Mouse (Mus musculus) heart, embryonic 12.5 days (tissue): ENCODE measurements around the gene Igsf3. TPM values are rescaled to one million over a fixed set of nuclear protein-coding genes. Genes with fewer than 3 reads are reported as not detected.

ENCODE experiments used
- ATAC-seq: fragments of 200-750 bp; cut with Nextera tagmentation; 2 replicates; pipeline ENCODE4 v1.8.0; 2017; ENCODE audit warnings: moderate TSS enrichment, moderate library complexity; ENCODE audit not compliant: insufficient number of reproducible peaks, low FRiP score
- H3K27ac ChIP-seq: fragments of 300-500 bp; sonication (generic); 2 replicates; pipeline ENCODE4 v1.5.1; 2016; ENCODE audit warnings: mild to moderate bottlenecking, moderate library complexity; ENCODE audit not compliant: poor library complexity, severe bottlenecking
- H3K27me3 ChIP-seq: fragments of 300-500 bp; sonication (generic); replicated peaks from 2 replicates; pipeline ENCODE4 v1.6.1; 2016; ENCODE audit warnings: mild to moderate bottlenecking, moderate library complexity
- H3K36me3 ChIP-seq: fragments of 300-500 bp; sonication (generic); 2 replicates; pipeline ENCODE4 v1.6.1; 2016; ENCODE audit warnings: mild to moderate bottlenecking, moderate library complexity
- H3K4me1 ChIP-seq: fragments of 300-500 bp; sonication (generic); replicated peaks from 2 replicates; pipeline ENCODE4 v1.6.1; 2016; ENCODE audit warnings: mild to moderate bottlenecking
- H3K4me2 ChIP-seq: fragments of 300-500 bp; sonication (generic); 2 replicates; pipeline ENCODE4 v1.6.1; 2016; ENCODE audit warnings: mild to moderate bottlenecking, moderate library complexity
- H3K4me3 ChIP-seq: fragments of 300-500 bp; sonication (generic); 2 replicates; pipeline ENCODE4 v1.5.1; 2016; ENCODE audit warnings: mild to moderate bottlenecking
- H3K9ac ChIP-seq: fragments of 300-500 bp; sonication (generic); 2 replicates; pipeline ENCODE4 v1.6.1; 2016; ENCODE audit warnings: mild to moderate bottlenecking, moderate library complexity
- H3K9me3 ChIP-seq: fragments of 300-500 bp; sonication (generic); replicated peaks from 2 replicates; pipeline ENCODE4 v1.6.1; 2016; ENCODE audit warnings: mild to moderate bottlenecking, moderate library complexity
- WGBS: fragments of 180-500 bp; shearing (Covaris S2); methylation state at CpG from one replicate; pipeline ENCODE4 v1.1.7; 2016; 5-methylcytosine and 5-hydroxymethylcytosine counted together
- polyA plus RNA-seq: library from polyadenylated mRNA; unstranded; fragments of >200 nt; fragmentation: Nextera tagmentation; extraction: Ambion mirVana; gene quantifications from 2 replicates; pipeline ENCODE4 v1.2.1, GENCODE M21; 2016

Gene Igsf3
- polyA plus RNA-seq, 1 experiment from 2014 or later = 46.8 TPM

DNA sequence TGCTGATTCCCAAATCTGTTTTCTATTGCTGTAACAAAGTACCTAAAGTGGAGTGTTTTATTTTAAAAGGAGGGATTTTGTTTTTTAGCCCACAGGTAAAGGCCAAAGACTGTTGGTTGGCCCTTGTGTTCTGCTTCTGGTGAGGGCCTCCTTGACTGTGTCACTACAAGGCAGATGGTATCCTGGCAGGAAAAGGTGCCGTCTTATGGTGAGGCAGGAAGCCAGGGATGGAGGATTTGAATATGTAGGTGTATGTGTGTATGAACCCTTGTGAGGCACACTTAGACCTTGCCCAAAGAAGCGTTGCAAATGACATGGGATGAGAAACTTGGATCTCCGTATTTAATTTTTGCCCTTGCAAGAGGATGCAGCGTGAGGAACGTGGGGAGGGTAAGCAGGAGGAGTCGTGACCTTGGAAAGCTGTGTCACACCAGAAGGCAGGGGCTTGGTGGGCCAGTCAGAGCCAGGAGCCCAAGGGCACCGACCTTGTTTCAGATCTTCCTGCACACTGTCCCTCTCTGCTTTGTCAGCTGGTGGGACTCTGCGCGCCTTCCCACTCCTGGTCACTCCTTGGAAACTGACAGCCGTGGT, 47.5 kb downstream of the Igsf3 start:
- H3K9ac ChIP-seq = no peak overlapping the region
- peaks cover 33% of the 10 kb centered on the region for H3K36me3 ChIP-seq
- no peak overlapping the region for H3K27ac ChIP-seq
- ATAC-seq = no peak
- peaks cover 26% of the 10 kb centered on the region for H3K4me1 ChIP-seq
- H3K4me2 ChIP-seq = no peak overlapping the region
- H3K9me3 ChIP-seq = no peaks in the 10 kb centered on the region
- no peak overlapping the region for H3K4me3 ChIP-seq
- H3K27me3 ChIP-seq = no peaks in the 10 kb centered on the region
- WGBS = 75% methylated on average over 10 of the region's 10 CpGs

- no peak overlapping the region for H3K4me2 ChIP-seq
- peak overlapping the region; percentile 79 for H3K27ac ChIP-seq
- peaks cover 61% of the 10 kb centered on the region for H3K36me3 ChIP-seq
- ATAC-seq = peak; percentile 80
- H3K4me3 ChIP-seq = no peak overlapping the region
- WGBS = 28% methylated on average over 8 of the region's 8 CpGs
- H3K27me3 ChIP-seq = no peaks in the 10 kb centered on the region
- peaks cover 46% of the 10 kb centered on the region for H3K4me1 ChIP-seq
- no peaks in the 10 kb centered on the region for H3K9me3 ChIP-seq
- no peak overlapping the region for H3K9ac ChIP-seq
Measured at GRCm38 (mm10) chr3:101429982-101430754, 53.3 kb downstream of the Igsf3 start.

DNA sequence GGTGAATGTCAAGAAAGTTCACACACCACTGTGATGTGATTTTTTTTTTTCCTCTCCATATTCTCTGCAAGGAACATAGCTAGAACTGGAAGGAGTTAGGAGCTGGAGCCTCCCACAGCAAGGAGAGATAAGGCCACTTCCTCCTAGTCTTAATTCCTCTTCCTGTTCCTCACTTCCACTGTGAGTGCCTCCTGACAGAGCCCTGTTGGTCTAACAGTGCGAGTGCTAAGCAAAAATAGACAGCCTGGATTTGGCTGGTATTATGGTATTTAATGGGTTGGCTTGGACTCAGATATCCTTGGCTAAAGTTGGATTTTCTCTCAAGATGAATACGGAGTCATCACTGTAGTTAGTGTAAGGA, 53.9 kb downstream of the Igsf3 start:
- Histone ChIP-seq H3K9me3 (no peaks in the 10 kb centered on the region), H3K27me3 (no peaks in the 10 kb centered on the region), H3K9ac (no peak overlapping the region), H3K27ac (peak overlapping the region; percentile 79), H3K4me2 (no peak overlapping the region; the same call in 1 of the 2 replicates), H3K4me1 (peaks cover 49% of the 10 kb centered on the region), H3K36me3 (peaks cover 61% of the 10 kb centered on the region), H3K4me3 (no peak overlapping the region)
- 46% methylated on average over 2 of the region's 2 CpGs for WGBS
- ATAC-seq = peak; percentile 75; the same call in 1 of the 2 replicates

GRCm38 (mm10) chr3:101435672-101436071, 58.8 kb downstream of the Igsf3 start:
- H3K4me1 ChIP-seq = peaks cover 62% of the 10 kb centered on the region
- WGBS = 50% methylated on average over 8 of the region's 8 CpGs

DNA sequence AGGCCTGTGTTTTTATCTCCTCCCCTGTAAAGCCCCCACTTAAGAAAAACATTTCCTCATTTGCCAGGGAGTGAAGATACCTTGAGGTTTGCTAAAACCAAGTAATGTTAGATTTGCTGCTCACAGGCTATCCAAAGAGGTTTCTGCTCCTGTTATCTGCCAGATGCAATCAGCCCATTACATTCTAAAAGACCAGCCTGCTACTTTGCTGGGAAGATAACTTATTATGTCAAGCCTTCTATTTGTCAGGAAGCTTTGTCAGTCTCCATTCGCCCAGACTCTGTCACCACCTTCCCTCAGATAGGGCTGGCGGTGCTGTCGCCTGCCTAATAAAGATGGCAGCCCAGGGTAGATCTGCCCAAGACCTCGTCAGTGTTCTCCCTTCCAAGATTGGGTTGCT, 59.6 kb downstream of the Igsf3 start:
- Histone ChIP-seq H3K4me1 (peaks cover 58% of the 10 kb centered on the region), H3K36me3 (peaks cover 63% of the 10 kb centered on the region), H3K4me3 (no peak overlapping the region), H3K9ac (no peak overlapping the region), H3K27ac (peak overlapping the region; percentile 44; the same call in 1 of the 2 replicates), H3K4me2 (no peak overlapping the region), H3K27me3 (no peaks in the 10 kb centered on the region), H3K9me3 (no peaks in the 10 kb centered on the region)
- 16% methylated on average over 4 of the region's 4 CpGs for WGBS
- no peak for ATAC-seq

More at GRCm38 (mm10) chr3:101435672-101436071, 58.8 kb downstream of the Igsf3 start:
- H3K4me3 ChIP-seq = no peak overlapping the region
- peak overlapping the region; percentile 36; the same call in 1 of the 2 replicates for H3K27ac ChIP-seq
- no peaks in the 10 kb centered on the region for H3K27me3 ChIP-seq
- H3K36me3 ChIP-seq = peaks cover 59% of the 10 kb centered on the region
- no peaks in the 10 kb centered on the region for H3K9me3 ChIP-seq
- no peak overlapping the region for H3K9ac ChIP-seq
- no peak for ATAC-seq
- no peak overlapping the region for H3K4me2 ChIP-seq

DNA sequence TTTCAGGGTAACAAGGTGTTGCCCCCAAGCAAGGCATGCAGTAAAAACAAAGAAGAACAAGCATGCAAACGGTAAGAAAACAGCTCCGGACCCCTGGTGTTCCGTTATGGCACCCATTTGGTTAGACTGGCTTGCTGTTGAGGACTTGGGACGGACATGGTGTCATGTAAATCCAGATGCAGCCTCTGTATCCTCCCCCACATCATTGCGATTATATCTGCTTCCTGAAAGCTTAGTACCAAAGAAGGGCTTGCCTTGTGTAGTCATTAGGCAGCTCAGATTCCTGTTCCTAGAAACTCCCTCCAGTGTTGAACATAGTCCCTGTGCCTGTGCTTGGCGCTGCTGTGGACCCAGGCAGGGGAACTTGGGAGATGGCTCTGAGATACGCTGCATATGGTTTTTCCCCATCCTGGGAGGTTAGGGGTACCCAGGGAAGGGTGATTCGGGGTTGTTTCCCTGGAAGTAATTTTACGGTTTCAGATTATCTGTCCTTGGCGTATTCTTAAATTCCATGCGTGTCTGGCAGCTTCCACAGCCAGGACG, 60.2 kb downstream of the Igsf3 start:
- Histone ChIP-seq H3K27me3 (no peaks in the 10 kb centered on the region), H3K4me1 (peaks cover 58% of the 10 kb centered on the region), H3K9me3 (no peaks in the 10 kb centered on the region), H3K4me3 (no peak overlapping the region), H3K36me3 (peaks cover 64% of the 10 kb centered on the region), H3K27ac (peak overlapping the region; percentile 44; the same call in 1 of the 2 replicates), H3K9ac (no peak overlapping the region), H3K4me2 (no peak overlapping the region)
- no peak for ATAC-seq
- WGBS = 62% methylated on average over 12 of the region's 12 CpGs

- 77% methylated on average over 11 of the region's 11 CpGs for WGBS
- Histone ChIP-seq H3K9ac (no peak overlapping the region), H3K27me3 (no peaks in the 10 kb centered on the region), H3K27ac (no peak overlapping the region), H3K4me3 (no peak overlapping the region), H3K4me1 (peaks cover 24% of the 10 kb centered on the region; the same call in 1 of the 2 replicates), H3K4me2 (no peak overlapping the region), H3K9me3 (no peaks in the 10 kb centered on the region), H3K36me3 (peaks cover 39% of the 10 kb centered on the region)
- no peak for ATAC-seq
Measured at GRCm38 (mm10) chr3:101443265-101443881, 66.5 kb downstream of the Igsf3 start.

- H3K9ac ChIP-seq = no peak overlapping the region
- WGBS = 84% methylated on average over 8 of the region's 8 CpGs
- H3K4me1 ChIP-seq = peaks cover 23% of the 10 kb centered on the region; the same call in 1 of the 2 replicates
- no peak for ATAC-seq
- no peak overlapping the region for H3K4me3 ChIP-seq
- peaks cover 38% of the 10 kb centered on the region for H3K36me3 ChIP-seq
- H3K4me2 ChIP-seq = no peak overlapping the region
- H3K27me3 ChIP-seq = no peaks in the 10 kb centered on the region
- H3K27ac ChIP-seq = no peak overlapping the region
- H3K9me3 ChIP-seq = no peaks in the 10 kb centered on the region
Measured at GRCm38 (mm10) chr3:101444437-101444836, 67.6 kb downstream of the Igsf3 start.

- Histone ChIP-seq H3K27me3 (no peaks in the 10 kb centered on the region), H3K36me3 (peaks cover 34% of the 10 kb centered on the region), H3K4me1 (peaks cover 23% of the 10 kb centered on the region), H3K4me2 (no peak overlapping the region), H3K27ac (no peak overlapping the region), H3K9ac (no peak overlapping the region), H3K9me3 (no peaks in the 10 kb centered on the region), H3K4me3 (no peak overlapping the region)
- ATAC-seq = no peak
- WGBS = 85% methylated on average over 4 of the region's 4 CpGs
Measured at GRCm38 (mm10) chr3:101447239-101447638, 70.4 kb downstream of the Igsf3 start.

DNA sequence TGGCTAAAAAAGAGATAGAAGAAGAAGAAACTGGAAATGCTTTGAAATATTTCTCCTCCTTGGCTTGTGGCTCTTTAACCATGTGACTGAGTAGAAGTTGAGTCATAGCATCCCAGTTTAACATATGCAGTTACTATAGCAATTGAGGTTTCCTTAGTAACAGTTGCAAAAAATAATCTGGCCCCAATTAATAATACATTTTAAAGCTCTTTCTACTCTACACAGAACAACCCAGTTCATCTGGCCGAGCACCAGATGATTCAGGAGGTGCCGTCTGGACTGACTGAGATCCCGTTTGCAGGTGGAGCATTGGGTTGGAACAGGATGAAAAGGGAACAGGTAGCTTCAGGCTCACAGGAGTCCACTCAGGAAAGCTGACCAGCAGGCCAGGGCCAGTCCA, 71.9 kb downstream of the Igsf3 start:
- no peaks in the 10 kb centered on the region for H3K9me3 ChIP-seq
- H3K4me3 ChIP-seq = no peak overlapping the region
- H3K27me3 ChIP-seq = no peaks in the 10 kb centered on the region
- H3K27ac ChIP-seq = no peak overlapping the region
- no peak for ATAC-seq
- H3K36me3 ChIP-seq = peaks cover 44% of the 10 kb centered on the region
- no peak overlapping the region for H3K9ac ChIP-seq
- no peak overlapping the region for H3K4me2 ChIP-seq
- H3K4me1 ChIP-seq = peaks cover 29% of the 10 kb centered on the region
- WGBS = 81% methylated on average over 3 of the region's 3 CpGs

DNA sequence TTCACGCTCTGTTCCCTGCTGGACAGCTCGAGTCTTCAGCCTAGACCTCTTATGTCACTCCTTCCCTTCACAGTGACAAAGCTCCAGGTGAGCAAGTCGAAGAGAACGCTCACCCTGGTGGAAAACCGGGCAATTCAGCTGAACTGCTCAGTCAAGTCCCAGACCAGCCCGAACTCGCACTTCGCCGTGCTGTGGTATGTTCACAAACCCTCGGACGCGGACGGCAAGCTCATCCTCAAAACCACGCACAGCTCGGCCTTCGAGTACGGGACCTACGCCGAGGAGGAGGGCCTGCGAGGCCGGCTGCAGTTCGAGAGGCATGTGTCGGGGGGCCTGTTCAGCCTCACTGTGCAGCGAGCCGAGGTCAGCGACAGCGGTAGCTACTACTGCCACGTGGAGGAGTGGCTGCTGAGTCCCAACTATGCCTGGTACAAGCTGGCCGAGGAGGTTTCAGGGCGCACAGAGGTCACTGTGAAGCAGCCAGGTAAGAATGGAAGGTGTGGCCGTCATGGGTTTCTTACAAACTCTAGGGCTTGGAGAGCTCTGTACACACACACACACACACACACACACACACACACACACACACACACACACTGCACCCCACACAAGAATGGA, 74.0 kb downstream of the Igsf3 start:
- ATAC-seq = no peak
- no peak overlapping the region for H3K9ac ChIP-seq
- H3K9me3 ChIP-seq = no peaks in the 10 kb centered on the region
- no peak overlapping the region for H3K4me2 ChIP-seq
- H3K36me3 ChIP-seq = peaks cover 66% of the 10 kb centered on the region
- H3K27me3 ChIP-seq = no peaks in the 10 kb centered on the region
- no peak overlapping the region for H3K4me3 ChIP-seq
- peaks cover 20% of the 10 kb centered on the region for H3K4me1 ChIP-seq
- 83% methylated on average over 31 of the region's 31 CpGs for WGBS
- H3K27ac ChIP-seq = no peak overlapping the region
